Mouse (Mus musculus) heart, postnatal 0 days (tissue): ENCODE measurements around the gene Rasgef1b.

Source experiments
- CTCF ChIP-seq: IDR thresholded peaks from 2 replicates; pipeline ENCODE4 v1.5.1; 2016; ENCODE audit warnings: antibody characterized with exemption, control low read depth, low read depth
- EP300 ChIP-seq: IDR thresholded peaks from 2 replicates; pipeline ENCODE4 v1.6.1; 2016; ENCODE audit warnings: antibody characterized with exemption, low read depth

- TF ChIP-seq CTCF, result peak; percentile 59
- TF ChIP-seq EP300, result no peak
Observed at GRCm38 (mm10) chr5:99202074-99202837, 526.6 kb downstream of the Rasgef1b start.
